Mouse (Mus musculus): ENCODE data around the gene Epp13.

DNA sequence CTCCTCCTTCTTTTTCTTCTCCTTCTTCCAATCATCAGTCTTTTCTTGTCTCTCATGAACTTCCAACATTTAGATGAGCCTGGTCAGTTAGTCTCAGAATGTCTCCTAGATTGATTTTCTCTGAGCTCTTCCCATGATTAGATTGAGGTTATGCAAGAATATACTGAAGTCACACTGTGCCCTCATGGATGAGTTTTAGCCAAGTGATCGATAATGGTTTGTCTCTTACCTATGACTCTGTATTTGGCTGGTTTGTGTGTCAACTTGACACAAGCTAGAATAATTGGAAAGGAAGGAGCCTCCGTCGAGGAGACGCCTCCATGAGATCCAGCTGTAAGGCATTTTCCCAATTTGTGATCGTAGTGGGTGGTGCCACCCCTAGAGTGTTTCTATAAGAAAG lies 1.9 kb downstream of the Epp13 start:
- TF ChIP-seq CTCF (IDR thresholded peaks at IDR 0.05; ENCODE audit: borderline replicate concordance, insufficient read depth, low read length) (no peak), POLR2A (IDR thresholded peaks at IDR 0.05; ENCODE audit: low read depth, low read length) (no peak)
